Mouse (Mus musculus) embryonic fibroblast, embryonic 13.5 days (primary cell): ENCODE results near the gene Ptpru. TPM values are rescaled to one million over a fixed set of nuclear protein-coding genes. Genes with fewer than 3 reads are reported as not detected.

Experiments
- H3K27ac ChIP-seq: 2 replicates; pipeline ENCODE4 v1.5.1; 2012; ENCODE audit warnings: low read length, control low read depth, inconsistent platforms; ENCODE audit not compliant: insufficient read depth
- H3K4me1 ChIP-seq: 2 replicates; pipeline ENCODE4 v1.6.1; 2011; ENCODE audit warnings: low read length; ENCODE audit not compliant: control insufficient read depth, insufficient read depth
- H3K4me3 ChIP-seq: 2 replicates; pipeline ENCODE4 v1.5.1; 2011; ENCODE audit warnings: mild to moderate bottlenecking, control low read depth, low read length; ENCODE audit not compliant: insufficient read depth
- CTCF ChIP-seq: IDR thresholded peaks from 2 replicates; pipeline ENCODE4 v1.5.1; 2011; ENCODE audit warnings: mild to moderate bottlenecking, control low read depth, low read length, moderate library complexity, borderline replicate concordance; ENCODE audit not compliant: insufficient read depth
- POLR2A ChIP-seq: IDR thresholded peaks from 2 replicates; pipeline ENCODE4 v1.6.1; 2011; ENCODE audit warnings: low read depth, mild to moderate bottlenecking, control low read depth, low read length, moderate library complexity
- polyA plus RNA-seq: library from polyadenylated mRNA; stranded (reverse); fragments of >200 nt; gene quantifications from 2 replicates; pipeline ENCODE4 v1.2.4, GENCODE M21; 2011; ENCODE audit warnings: low read depth; ENCODE audit not compliant: missing spikeins, insufficient read length

The Ptpru gene
- polyA plus RNA-seq, 1 experiment, result 2.8 TPM

DNA sequence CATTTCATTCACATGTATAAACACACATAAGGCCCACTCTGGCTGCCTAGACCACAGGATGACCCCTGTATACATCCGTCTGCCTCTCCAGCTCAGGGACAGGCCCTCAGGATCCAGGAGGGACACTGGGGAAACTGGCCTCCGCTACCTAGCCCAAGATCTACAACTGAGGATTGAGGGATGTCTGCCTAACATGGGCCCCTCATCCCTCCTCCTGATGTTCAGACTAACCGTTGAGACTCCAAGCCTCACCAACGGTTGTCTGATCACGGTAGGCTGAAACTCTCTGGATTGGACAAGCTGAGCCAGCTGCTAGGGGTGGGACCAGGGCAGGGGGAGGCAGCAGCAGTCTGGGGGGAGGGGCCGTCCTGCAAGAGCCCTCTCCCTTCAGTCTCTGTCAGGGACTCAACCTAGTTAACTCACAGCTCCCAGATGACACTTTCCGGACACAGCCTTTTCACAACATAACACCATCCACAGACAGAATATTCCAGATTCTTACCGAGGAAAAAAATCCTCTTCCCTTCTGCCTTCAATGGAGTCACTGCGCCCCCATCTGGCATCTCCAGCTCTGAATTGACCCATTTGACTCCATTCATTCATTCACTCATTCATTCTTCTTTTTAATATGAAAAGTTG is 4.0 kb downstream of the Ptpru start:
- no peaks in the 10 kb centered on the region for H3K4me1 ChIP-seq
- no peak overlapping the region for H3K27ac ChIP-seq
- TF ChIP-seq POLR2A, result no peak
- no peak for TF ChIP-seq CTCF
- H3K4me3 ChIP-seq, result no peak overlapping the region

DNA sequence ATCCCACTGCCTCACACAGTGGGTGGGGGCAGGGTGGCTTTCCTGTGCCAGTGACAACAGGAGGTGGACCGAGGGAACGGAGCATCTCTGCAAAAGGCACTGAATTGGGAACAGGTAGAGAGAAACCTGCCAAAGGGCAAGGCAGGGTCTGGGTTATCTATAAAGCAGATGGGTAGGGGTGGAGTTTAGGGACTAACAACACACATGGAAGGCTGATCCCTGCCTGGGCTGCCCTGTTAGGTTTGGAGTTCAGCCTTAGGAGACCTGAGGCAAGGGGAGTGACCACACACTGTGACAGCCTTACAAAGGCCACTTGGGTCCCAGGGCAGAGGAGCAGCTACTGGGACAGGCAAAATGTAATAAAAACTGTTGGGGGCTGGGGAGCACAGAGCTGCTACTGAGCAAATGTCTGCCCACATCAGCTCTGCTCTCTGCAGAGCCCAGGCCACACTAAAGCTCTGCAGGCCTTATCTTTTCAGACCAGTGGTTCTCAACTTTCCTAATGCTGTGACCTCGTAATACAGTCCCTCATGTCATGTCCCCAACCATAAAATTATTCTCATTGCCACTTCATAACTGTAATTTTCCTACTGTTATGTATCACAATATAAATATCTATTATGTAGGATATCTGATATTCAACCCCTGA is 5.2 kb downstream of the Ptpru start:
- TF ChIP-seq POLR2A, result no peak
- TF ChIP-seq CTCF, result no peak
- Histone ChIP-seq H3K4me3 (no peak overlapping the region), H3K4me1 (no peaks in the 10 kb centered on the region), H3K27ac (no peak overlapping the region)

DNA sequence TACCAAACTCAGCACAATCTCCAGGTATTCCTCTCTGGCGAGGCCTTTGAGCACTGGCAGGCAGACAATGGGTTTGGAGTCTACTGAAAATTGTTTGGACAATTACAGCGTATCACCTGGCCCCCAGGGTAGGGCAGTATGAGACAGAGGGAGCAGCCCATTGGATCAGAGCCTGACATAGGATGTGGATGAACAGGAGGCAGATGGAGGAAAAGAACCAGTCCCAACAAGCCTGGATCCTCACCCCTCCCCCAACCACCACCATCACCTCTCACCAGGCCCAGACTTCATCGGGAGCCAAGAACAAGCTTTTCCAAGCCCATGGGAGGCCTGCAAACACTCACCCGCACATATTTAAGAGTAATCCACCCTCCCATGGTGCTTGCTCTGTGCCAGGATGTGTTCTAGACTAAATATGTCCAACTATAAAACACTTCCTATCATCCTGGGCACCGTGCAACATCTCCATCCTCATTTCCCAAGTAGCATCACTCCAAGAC is 6.5 kb downstream of the Ptpru start:
- no peak overlapping the region for H3K4me3 ChIP-seq
- H3K27ac ChIP-seq, result no peak overlapping the region
- H3K4me1 ChIP-seq, result peaks cover 3% of the 10 kb centered on the region; the same call in 1 of the 2 replicates
- TF ChIP-seq CTCF (no peak), POLR2A (no peak)

DNA sequence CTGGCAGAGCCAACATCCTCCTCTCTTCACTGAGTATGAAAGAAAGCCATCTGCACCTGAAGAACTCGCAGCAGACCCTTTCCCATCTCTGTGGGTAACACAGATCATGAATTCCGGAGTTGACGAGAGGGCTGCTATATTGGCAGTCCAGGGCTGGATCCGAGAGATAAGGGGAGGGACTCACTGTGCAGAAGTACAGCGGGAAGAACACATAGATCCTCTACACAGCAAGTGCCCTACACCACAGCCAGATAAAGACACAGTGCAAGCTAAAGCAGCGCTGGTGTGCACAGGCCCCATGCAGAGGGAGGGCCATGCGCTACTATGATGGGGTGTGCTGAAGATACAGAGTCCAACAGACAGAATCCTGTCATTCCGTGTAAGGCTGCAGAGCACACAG is 9.0 kb downstream of the Ptpru start:
- Histone ChIP-seq H3K27ac (no peak overlapping the region), H3K4me1 (peaks cover 3% of the 10 kb centered on the region; the same call in 1 of the 2 replicates), H3K4me3 (no peak overlapping the region)
- TF ChIP-seq POLR2A (no peak), CTCF (no peak)

DNA sequence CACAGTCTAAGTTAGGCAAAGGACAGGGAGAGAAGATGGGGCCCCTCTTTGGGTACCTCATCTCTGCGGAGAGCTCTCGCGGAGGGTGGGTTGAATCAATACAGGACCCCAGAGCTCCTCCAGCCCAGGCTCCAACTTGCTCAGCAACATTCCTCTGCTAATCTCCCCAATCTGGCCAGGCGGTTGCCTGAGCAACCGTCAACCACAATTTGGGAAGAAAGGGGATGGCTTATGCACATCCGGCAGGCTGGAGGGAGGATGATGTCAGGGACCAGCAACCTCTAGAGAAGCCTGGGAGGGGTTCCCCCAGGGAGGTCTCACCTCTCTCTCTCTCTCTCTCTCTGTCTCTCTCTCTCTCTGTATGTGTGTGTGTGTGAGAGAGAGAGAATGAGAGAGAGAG is 11.2 kb downstream of the Ptpru start:
- H3K4me3 ChIP-seq, result no peak overlapping the region
- peaks cover 3% of the 10 kb centered on the region; the same call in 1 of the 2 replicates for H3K4me1 ChIP-seq
- no peak overlapping the region for H3K27ac ChIP-seq
- no peak for TF ChIP-seq CTCF
- TF ChIP-seq POLR2A, result no peak

DNA sequence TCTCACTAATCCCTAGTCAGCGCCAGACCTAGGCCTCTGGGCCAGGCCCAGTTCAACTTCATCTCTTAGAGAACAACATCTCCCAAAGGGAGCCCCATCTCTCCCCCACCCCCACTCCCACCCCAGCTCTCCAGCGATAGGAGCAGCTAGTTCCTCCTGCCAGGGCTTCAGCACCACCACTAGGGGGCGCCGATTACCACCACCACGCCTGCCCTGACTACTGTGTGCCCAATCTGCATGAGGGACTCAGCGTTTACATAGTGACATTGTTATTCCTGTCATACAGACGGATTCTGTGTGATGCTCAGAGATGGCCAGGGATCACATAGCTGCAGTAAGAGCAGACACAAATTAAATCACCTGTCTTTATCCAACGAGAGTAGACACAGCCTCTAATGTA is 12.3 kb downstream of the Ptpru start:
- TF ChIP-seq CTCF, result peak; percentile 65; the same call in 1 of the 2 replicates
- TF ChIP-seq POLR2A, result no peak
- no peak overlapping the region for H3K27ac ChIP-seq
- no peak overlapping the region for H3K4me3 ChIP-seq
- H3K4me1 ChIP-seq, result peaks cover 3% of the 10 kb centered on the region; the same call in 1 of the 2 replicates

DNA sequence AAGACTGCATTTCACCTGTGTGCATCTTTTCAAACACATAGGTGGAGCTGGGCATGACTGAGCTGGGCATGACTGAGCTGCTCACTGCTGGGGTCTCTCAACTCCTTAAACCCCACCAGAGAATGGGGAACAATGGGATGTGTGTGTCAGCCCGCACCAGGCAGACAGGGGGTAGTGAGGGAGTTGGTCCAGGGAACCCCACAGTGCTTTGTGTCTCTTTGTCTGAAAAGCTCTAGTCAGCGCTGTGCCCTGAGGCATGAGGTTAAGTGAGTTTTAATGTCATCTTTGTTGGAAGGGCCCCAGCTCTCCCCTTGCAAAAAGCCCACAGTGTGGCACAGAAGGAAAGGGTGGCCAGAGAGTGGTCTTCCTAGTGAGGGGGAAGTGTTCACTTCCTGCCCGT is 13.1 kb downstream of the Ptpru start:
- H3K27ac ChIP-seq, result no peak overlapping the region
- no peak overlapping the region for H3K4me3 ChIP-seq
- peaks cover 3% of the 10 kb centered on the region; the same call in 1 of the 2 replicates for H3K4me1 ChIP-seq
- TF ChIP-seq POLR2A, result no peak
- no peak for TF ChIP-seq CTCF

DNA sequence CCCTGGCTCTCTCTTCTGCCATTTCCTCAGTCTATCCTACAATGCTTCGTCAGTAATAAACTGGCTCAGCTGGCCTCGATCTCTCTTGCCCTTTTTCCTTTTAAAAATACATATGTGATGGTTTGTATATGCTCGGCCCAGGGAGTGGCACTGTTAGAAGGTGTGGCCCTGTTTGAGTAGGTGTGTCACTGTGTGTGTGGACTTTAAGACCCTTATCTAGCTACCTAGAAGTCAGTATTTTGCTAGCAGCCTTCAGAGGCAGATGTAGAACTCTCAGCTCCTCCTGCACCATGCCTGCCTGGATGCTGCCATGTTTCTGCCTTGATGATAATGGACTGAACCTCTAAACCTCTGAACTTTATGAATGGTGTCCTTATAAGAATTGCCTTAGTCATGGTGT is 15.5 kb downstream of the Ptpru start:
- Histone ChIP-seq H3K27ac (no peak overlapping the region), H3K4me3 (no peak overlapping the region), H3K4me1 (peaks cover 3% of the 10 kb centered on the region; the same call in 1 of the 2 replicates)
- TF ChIP-seq CTCF (no peak), POLR2A (no peak)

DNA sequence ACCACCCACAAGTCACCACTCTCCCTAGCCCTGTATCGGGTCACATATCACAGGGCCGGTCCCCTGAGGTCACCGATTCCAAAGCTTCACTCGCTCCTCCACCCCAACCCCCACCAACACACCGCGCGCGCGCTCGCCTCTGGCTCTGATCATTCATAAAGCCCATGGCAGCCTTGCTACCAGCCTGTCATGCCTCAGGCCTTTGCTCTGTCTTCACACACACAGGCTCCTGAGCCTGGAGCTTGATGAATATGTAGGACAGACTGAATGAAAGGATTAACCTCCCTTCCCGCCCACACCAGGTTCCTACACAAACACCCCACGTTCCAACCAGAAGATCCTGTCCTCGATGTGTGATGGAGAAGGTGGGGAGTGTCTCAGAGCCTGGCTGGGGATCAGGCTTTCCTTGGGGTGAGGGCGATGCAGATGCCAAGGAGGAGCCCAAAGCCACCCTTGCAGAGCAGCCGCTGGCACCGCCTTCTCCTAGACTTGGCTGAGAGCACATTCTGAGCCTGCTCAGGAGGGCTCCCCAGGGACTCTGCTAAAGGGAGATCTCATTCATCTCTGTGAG is 16.8 kb downstream of the Ptpru start:
- Histone ChIP-seq H3K27ac (no peak overlapping the region), H3K4me3 (no peak overlapping the region), H3K4me1 (no peaks in the 10 kb centered on the region)
- TF ChIP-seq POLR2A, result no peak
- no peak for TF ChIP-seq CTCF

DNA sequence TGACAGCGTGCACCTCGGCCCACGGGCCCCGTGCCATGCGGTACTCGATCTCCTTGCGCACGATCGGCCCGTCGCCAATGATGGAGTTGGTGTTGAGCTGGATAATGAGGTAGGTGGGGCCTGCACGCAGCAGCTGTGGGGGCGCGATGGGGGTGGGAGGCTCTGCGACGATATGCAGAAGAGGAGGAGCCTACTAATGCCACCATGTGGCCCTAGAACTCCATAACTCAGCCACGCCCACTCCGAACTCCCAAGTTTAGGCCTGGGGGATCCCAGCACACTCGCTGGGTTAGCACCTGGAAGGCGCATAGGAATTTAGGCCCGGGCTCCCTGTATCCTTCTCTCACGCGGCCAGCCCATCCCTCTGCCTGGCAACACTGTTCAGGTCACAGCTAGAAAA is 19.2 kb downstream of the Ptpru start:
- TF ChIP-seq POLR2A, result no peak
- TF ChIP-seq CTCF, result no peak
- Histone ChIP-seq H3K4me3 (no peak overlapping the region), H3K4me1 (no peaks in the 10 kb centered on the region), H3K27ac (no peak overlapping the region)
